Mouse (Mus musculus): Measurements from ENCODE around the gene Rbmx2.
A peak's percentile ranks its signal among the peaks of the same experiment; 100 is the strongest.

Rbmx2 gene

GRCm38 (mm10) chrX:48694864-48695371, at the start of gene Rbmx2:
Rbmx2 (plus strand) TSS chrX:48695004.
- peak; percentile 84 to 86 for DNase-seq (ENCODE audit: low spot score in 2 of 2)

- DNase-seq (ENCODE audit: low spot score in 2 of 2) = no peak
Measured at GRCm38 (mm10) chrX:48666807-48667206, 28.0 kb upstream of the Rbmx2 start.

DNA sequence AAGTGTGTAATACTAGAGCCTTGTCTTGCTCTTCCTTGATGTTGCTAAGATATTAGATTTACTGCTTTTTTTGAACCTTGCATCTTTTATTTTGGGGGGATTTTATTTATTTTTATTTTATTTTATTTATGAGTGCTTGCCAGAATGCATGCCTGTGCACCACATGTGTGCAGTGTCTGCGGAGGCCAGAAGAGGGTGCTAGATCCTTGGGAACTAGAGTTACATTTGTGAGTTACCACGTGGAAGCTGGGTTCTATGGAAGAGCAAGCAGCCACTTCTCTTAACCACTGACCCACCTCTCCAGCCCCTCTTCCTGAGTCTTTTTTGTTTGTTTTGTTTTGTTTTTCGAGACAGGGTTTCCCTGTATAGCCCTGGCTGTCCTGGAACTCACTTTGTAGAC, 25.2 kb upstream of the Rbmx2 start:
- DNase-seq (ENCODE audit: low spot score in 2 of 2) = no peak

GRCm38 (mm10) chrX:48671714-48672113, 23.1 kb upstream of the Rbmx2 start:
- no peak for DNase-seq (ENCODE audit: low spot score in 2 of 2)

DNA sequence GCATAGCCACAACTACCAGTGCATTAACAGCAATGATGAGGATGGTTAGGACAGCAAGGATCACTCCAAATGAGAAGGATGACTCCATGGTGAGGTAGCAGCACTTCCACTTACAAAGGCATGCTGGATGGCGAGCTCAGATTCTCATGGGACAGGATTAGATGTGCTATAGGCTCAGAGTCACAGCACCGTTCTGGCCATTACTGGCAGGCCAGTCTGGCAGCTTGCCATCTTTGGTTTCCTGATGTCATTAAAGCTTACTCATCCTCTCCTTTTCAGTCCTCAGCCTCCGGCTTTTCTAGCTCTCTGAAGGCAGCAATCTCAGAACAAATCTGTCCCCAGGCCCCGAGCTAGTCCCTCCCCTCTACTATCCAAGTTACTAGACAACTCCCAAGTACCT, 20.6 kb upstream of the Rbmx2 start, which contains the start of gene Gpr119:
Gene Gpr119 (minus strand): TSS at position 308 of the 400 bp plus-strand sequence.
- DNase-seq (ENCODE audit: low spot score in 2 of 2) = no peak

- peak; percentile 10 to 46 for DNase-seq (ENCODE audit: low spot score in 2 of 2)
Measured at GRCm38 (mm10) chrX:48683451-48683850, 11.4 kb upstream of the Rbmx2 start.

DNA sequence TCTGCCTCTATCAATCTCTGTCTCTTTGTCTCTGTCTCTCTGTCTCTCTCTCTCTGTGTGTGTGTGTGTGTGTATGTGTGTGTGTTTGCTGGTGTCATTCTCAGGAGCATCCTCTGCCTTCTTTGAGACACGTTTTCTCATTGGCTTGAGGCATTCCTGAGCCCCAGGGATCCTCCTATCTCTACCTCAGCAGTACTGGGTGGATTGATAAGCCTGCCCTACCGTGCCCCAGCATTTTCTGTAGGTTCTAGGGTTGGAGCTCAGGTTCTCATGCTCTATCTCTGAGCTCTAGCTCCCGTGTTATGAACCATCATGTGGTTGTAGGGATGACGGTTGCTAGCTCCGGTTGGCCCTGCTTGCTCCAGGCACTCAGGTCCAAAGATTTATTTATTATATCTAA, 10.9 kb upstream of the Rbmx2 start:
- no peak for DNase-seq (ENCODE audit: low spot score in 2 of 2)

DNA sequence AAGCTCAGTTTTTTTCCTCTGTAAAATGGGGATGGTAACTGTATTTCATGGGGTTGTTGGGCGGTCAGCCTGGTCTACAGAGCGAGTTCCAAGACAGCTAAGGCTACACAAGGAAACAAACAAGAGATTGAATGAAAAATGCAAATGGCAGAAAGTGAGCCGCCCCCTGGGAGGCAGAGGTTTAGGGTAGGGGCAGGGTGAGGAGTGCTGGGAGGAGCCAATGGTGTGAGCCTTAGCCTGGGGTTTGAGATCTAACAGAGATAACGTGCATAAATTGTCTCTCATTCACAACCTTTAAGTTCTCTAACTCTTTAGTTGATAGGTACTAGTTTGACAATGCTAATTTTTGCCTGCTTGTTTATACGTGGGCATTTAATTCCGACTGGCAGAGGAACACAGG, 344 bp upstream of the Rbmx2 start:
- no peak for DNase-seq (ENCODE audit: low spot score in 2 of 2)

DNA sequence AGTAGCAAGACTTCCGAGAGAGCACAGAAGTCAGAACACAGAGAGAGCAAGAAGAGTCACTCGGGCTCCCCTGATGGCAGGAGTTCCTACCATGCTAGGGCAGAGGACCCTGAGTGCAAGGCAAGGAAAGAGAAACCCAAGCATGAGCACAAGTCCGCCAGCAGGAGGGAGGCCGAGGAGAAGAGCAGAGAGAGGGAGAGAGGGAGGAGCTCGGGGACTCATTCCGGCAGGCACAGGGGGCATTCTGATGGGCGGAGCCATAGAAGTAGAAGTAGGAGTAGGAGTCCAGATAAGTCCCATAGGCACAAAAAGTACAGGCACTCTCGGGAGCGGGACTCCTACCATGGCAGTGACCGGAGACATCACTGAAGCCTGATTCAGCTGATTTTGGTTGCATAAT, 14.9 kb downstream of the Rbmx2 start:
- no peak for DNase-seq (ENCODE audit: low spot score in 2 of 2)

- DNase-seq (ENCODE audit: low spot score in 2 of 2) = no peak
Measured at GRCm38 (mm10) chrX:48712846-48713245, 18.0 kb downstream of the Rbmx2 start.

- no peak for DNase-seq (ENCODE audit: low spot score in 2 of 2)
Measured at GRCm38 (mm10) chrX:48754710-48755283, 60.0 kb downstream of the Rbmx2 start.

All from natural killer cell, adult 2 months (primary cell).